Mouse (Mus musculus) lung, adult 2 months (tissue): ENCODE measurements around the gene Slc2a6. TPM values are rescaled to one million over a fixed set of nuclear protein-coding genes. Genes with fewer than 3 reads are reported as not detected.

Experiments
- DNase-seq: peaks from one replicate; pipeline ENCODE4 v3.0.0; 2022
- H3K4me1 ChIP-seq: fragments of 200-500 bp; 2 replicates; pipeline ENCODE4 v1.6.1; 2011; ENCODE audit warnings: low read length; ENCODE audit not compliant: control insufficient read depth, insufficient read depth
- H3K4me3 ChIP-seq: fragments of 200-500 bp; replicated peaks from 2 replicates; pipeline ENCODE3; 2011; ENCODE audit warnings: low read depth, mild to moderate bottlenecking, control low read depth, low read length; ENCODE audit errors: extremely low read depth
- CTCF ChIP-seq: fragments of 200-500 bp; IDR thresholded peaks from 2 replicates; pipeline ENCODE4 v1.5.1; 2011; ENCODE audit warnings: mild to moderate bottlenecking, low read length, control low read depth; ENCODE audit not compliant: insufficient read depth
- POLR2A ChIP-seq: fragments of 200-500 bp; IDR thresholded peaks from 2 replicates; pipeline ENCODE4 v1.6.1; 2011; ENCODE audit warnings: low read depth, mild to moderate bottlenecking, control low read depth, low read length, borderline replicate concordance; ENCODE audit errors: extremely low read depth
- WGBS: fragments of 180-500 bp; shearing (Covaris S2); methylation state at CpG from one replicate; pipeline ENCODE4 v1.1.7; 2018; 5-methylcytosine and 5-hydroxymethylcytosine counted together
- polyA plus RNA-seq: library from polyadenylated mRNA; depleted of rRNA; stranded (reverse); fragments of >200 nt; gene quantifications from 2 replicates; pipeline ENCODE4 v1.2.3, GENCODE M21; 2012

Slc2a6 gene
- polyA plus RNA-seq, 1 experiment, result 9.5 TPM

DNA sequence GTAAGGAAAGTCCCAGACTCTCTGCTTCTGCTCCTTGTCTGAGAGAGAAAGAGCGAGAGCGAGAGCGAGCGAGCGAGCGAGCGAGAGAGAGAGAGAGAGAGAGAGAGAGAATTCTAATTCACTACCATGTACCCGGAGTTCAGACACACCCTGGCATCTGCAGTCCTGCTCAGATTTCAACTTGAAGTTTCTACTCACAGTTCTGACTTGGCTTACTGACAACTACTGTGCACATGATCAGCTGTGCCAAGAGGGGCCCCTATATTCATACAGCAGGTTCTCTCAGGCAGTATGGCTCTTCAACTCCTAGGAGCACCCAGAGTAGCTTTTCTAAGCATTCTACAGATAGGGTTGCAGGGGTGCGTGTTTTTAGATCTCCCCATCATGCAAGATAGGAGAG, 31.4 kb upstream of the Slc2a6 start:
- Histone ChIP-seq H3K4me1 (0 out of 2 replicates have a peak, but pooled peaks cover 2% of the 10 kb centered on the region), H3K4me3 (no peak overlapping the region)
- WGBS, result 45% methylated on average over 9 of the region's 9 CpGs
- TF ChIP-seq CTCF (no peak), POLR2A (no peak)
- DNase-seq, result no peak

- Histone ChIP-seq H3K4me1 (0 out of 2 replicates have a peak, but pooled peaks cover 2% of the 10 kb centered on the region), H3K4me3 (no peak overlapping the region)
- no peak for TF ChIP-seq CTCF
- no peak for TF ChIP-seq POLR2A
- WGBS, result 15% methylated on average over 12 of the region's 12 CpGs
- DNase-seq, result no peak
Observed at GRCm38 (mm10) chr2:27058751-27059150, 31.0 kb upstream of the Slc2a6 start.

DNA sequence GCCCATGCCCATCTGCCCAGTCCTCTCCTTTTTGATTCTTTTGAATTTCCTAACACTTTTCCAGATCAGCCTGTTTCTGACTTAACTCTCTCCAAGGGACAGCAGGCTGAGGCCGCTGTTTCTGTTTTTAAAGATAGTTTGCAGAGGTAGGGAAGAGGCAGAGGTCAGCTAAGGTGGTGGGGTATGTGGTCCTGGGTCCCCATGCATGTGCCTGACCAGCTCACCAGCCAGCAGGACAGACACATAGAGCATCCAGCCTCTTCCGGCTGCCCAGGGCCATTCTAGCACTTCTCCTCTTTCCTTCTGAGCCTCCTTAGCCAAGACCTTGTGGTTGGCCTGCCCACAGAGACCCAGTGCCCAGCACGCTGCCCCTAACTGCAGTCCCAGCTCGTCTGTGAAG, 30.5 kb upstream of the Slc2a6 start:
- no peak for DNase-seq
- TF ChIP-seq CTCF, result no peak
- no peak for TF ChIP-seq POLR2A
- Histone ChIP-seq H3K4me3 (no peak overlapping the region), H3K4me1 (0 out of 2 replicates have a peak, but pooled peaks cover 2% of the 10 kb centered on the region)
- WGBS, result 43% methylated on average over 4 of the region's 4 CpGs

GRCm38 (mm10) chr2:27049408-27049807, 21.6 kb upstream of the Slc2a6 start:
- DNase-seq, result no peak
- 49% methylated on average over 6 of the region's 6 CpGs for WGBS
- no peaks in the 10 kb centered on the region for H3K4me1 ChIP-seq
- H3K4me3 ChIP-seq, result no peak overlapping the region
- TF ChIP-seq CTCF, result no peak
- no peak for TF ChIP-seq POLR2A

DNA sequence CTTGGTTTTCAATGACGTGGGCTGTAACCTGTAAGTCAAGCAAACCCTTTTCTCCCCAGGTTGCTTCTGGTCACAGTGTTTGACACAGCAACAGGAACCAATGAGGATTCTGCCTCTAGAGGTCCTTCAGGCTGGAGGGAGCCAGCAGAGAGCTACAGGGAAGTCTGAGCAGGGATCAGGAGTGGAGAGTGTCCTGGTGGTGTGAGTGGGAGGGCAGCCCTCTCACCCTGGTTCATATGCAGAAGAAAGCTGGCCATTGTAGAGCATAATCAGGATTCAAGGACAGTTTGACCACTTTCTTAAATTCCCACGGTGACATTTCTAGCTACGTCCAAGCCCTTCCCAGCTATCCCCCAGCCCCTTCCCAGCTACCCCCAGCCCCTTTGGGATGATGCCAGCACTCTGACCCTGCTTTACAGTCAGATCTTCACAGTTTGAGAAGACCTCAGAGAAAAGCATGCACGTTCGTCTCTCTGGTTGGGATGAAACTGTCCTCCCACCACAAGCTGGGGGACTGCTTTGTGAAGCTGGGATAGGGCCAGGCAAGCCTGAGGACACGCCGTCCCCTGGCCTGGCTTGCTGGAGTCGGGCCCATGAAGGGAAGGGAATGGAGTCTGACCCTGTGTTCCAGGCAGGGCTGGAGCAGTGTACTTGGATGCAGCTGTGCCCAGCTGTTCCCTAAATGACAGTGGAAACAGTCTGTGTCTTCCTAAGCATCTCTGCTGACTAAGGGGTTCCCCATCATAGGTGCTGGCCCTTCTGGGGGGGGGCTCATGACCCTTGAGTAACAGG, 18.4 kb upstream of the Slc2a6 start:
- TF ChIP-seq POLR2A, result 0 out of 2 replicates have a peak, but pooled peaks have one; percentile 19
- no peak for TF ChIP-seq CTCF
- no peak overlapping the region for H3K4me3 ChIP-seq
- no peaks in the 10 kb centered on the region for H3K4me1 ChIP-seq
- no peak for DNase-seq
- whole genome bisulfite sequencing, result 65% methylated on average over 8 of the region's 8 CpGs

GRCm38 (mm10) chr2:27044641-27045040, 16.8 kb upstream of the Slc2a6 start:
- no peak overlapping the region for H3K4me3 ChIP-seq
- no peak for DNase-seq
- H3K4me1 ChIP-seq, result no peaks in the 10 kb centered on the region
- TF ChIP-seq POLR2A (no peak), CTCF (no peak)
- 55% methylated on average over 3 of the region's 3 CpGs for WGBS

GRCm38 (mm10) chr2:27044166-27044565, 16.4 kb upstream of the Slc2a6 start:
- WGBS, result 53% methylated on average over 4 of the region's 4 CpGs
- no peak overlapping the region for H3K4me3 ChIP-seq
- DNase-seq, result no peak

DNA sequence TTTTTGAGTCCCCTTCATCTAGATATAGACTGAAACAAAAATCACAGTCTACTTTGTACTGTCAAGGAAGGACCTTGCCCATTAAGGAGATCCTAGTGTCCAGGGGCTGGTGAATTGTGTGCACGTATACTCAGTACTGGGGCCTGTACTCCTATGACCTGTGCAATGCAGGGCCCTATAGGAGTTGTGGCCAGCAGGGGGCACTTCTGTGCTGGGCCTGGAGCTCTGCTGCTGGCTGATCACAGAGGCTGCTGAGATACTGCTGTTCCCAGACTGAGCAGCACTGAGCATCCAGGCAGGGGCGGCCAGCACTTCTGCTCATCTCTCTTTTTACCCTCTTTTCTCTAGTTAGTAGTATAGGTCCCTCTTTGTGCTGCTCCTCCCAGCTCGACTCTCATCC, 15.7 kb upstream of the Slc2a6 start:
- Histone ChIP-seq H3K4me3 (no peak overlapping the region), H3K4me1 (no peaks in the 10 kb centered on the region)
- WGBS, result 20% methylated on average over 3 of the region's 3 CpGs
- DNase-seq, result peak; percentile 68
- no peak for TF ChIP-seq POLR2A
- TF ChIP-seq CTCF, result peak; percentile 79

More at GRCm38 (mm10) chr2:27044166-27044565, 16.4 kb upstream of the Slc2a6 start:
- TF ChIP-seq CTCF, result no peak
- TF ChIP-seq POLR2A, result no peak
- H3K4me1 ChIP-seq, result no peaks in the 10 kb centered on the region

- TF ChIP-seq CTCF, result no peak
- TF ChIP-seq POLR2A, result no peak
- Histone ChIP-seq H3K4me1 (no peaks in the 10 kb centered on the region), H3K4me3 (no peak overlapping the region)
- DNase-seq, result no peak
- WGBS, result 68% methylated on average over 8 of the region's 8 CpGs
Observed at GRCm38 (mm10) chr2:27042131-27042844, 14.5 kb upstream of the Slc2a6 start.
